Mouse (Mus musculus) brain, embryonic 14.5 days (tissue): ENCODE measurements around the gene Atrnl1.

Experiments
- CTCF ChIP-seq: fragments of 200-500 bp; IDR thresholded peaks from 2 replicates; pipeline ENCODE4 v1.5.1; 2012; ENCODE audit warnings: inconsistent platforms, mild to moderate bottlenecking, moderate library complexity, borderline replicate concordance; ENCODE audit not compliant: insufficient read depth, insufficient read length; ENCODE audit errors: extremely low read depth
- POLR2A ChIP-seq: fragments of 200-500 bp; IDR thresholded peaks from 2 replicates; pipeline ENCODE4 v1.6.1; 2012; ENCODE audit warnings: mild to moderate bottlenecking, inconsistent platforms, borderline replicate concordance; ENCODE audit not compliant: poor library complexity, insufficient read depth, insufficient read length, severe bottlenecking; ENCODE audit errors: extremely low read depth

GRCm38 (mm10) chr19:57786699-57787098 lies 175.9 kb downstream of the Atrnl1 start:
- no peak for TF ChIP-seq POLR2A
- no peak for TF ChIP-seq CTCF
